Mouse (Mus musculus) gastrocnemius, adult 8-10 months (tissue): Measurements from ENCODE around the gene Hist1h1d. TPM values are rescaled to one million over a fixed set of nuclear protein-coding genes. Genes with fewer than 3 reads are reported as not detected.
A peak's percentile ranks its signal among the peaks of the same experiment; 100 is the strongest.

Experiments used
- DNase-seq, 2 experiments: peaks; one replicate each; pipeline ENCODE4 v3.0.0; 2022; ENCODE audit warnings: low spot score in 2 of 2
- total RNA-seq, 4 experiments: library from RNA; stranded (reverse); gene quantifications; 2 replicates each; pipeline ENCODE4 v1.2.4; 2022

The Hist1h1d gene
- total RNA-seq: 1 to 10 TPM in 3 of 4 experiments, under 1 TPM in 1; 0.87 to 1.3 (median 1.3) TPM

DNA sequence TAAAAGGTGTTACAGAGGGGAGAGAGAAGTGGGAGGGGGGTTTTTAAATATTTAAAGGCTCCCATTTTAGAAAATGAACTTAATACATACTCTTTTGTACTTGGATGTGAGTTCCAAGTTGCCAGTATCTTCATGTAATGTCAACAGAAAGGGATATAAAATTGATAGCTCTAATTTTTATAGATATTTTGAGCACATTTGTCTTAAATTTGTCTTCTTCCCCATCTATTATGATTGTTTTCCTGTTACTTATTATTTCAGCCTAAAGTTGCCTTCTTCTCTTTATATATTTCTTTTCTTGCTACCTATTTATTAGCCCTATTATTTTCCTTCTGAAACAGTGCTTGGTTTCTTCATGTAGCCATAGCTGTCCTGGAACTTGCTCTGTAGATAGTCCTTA lies at the start of gene Hist1h1d:
Gene Hist1h1d, plus strand, starts transcription at position 301 of the 400 bp plus-strand sequence.
- DNase-seq: no peak

DNA sequence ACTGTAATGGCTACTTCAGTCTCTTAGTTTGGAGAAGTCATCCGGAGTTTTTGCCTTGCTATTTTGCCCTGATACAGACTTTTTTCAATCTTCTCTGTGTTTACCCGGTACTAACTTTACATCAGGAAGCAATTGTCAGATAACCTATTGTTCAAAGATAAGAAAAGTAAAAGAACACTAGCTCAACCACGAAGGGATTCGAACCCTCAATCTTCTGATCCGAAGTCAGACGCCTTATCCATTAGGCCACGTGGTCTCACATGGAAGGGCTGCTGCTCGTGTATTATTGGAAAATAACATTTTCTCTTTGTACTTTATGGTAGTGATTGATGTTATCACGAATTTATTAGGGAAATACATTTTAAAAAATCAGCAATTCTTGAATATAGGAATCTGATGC lies 49.3 kb upstream of the Hist1h1d start:
- DNase-seq: no peak

DNA sequence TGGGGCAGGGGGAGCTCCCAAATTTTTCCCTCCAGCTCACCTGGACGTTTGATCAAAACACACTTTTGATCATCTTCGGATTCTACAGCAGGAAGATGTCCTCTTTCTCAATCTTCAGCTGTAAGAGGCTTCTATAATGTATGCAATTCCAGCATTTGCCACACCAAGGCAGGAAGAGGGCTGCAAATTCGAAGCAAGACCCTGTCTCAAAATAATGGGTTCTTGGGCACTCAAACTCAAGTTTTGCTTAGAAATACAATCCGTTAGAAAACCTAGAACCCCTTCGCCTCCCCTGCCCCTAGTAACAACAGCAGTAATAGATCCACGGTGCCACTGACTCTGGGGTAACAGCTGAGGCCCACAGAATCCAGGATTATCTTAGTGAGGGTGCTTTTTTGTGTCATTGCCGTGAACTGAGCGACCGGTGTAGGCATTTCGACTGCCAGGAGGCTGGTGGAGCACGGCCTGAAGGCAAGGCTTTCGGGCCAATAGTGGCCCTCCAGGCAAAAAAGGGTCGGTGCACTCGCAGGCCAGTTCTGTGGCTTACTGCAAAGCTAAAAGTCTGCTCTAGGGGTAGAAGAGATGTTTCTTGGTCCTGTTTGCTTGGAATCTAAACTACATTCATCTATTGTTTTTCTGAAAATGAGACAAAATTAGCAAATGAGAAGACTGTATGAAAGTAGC lies 47.3 kb upstream of the Hist1h1d start:
- DNase-seq: no peak

DNA sequence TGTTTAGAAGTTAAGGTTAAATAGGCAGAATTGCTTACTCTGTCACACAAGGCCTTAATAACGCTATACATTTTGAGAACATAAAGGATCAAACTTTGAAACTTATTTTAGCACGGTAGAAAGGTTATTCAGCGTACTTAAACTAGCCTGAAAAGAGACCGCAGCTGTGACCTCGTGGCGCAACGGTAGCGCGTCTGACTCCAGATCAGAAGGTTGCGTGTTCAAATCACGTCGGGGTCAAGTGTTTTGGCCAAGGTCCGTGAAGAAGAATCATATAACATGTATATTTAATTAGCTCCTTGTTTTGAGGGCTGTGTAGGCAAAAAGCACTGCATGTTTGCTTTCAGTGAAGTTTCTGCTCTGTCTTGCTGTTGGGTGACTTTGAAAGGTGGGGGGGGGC lies 46.7 kb upstream of the Hist1h1d start:
- DNase-seq: no peak

DNA sequence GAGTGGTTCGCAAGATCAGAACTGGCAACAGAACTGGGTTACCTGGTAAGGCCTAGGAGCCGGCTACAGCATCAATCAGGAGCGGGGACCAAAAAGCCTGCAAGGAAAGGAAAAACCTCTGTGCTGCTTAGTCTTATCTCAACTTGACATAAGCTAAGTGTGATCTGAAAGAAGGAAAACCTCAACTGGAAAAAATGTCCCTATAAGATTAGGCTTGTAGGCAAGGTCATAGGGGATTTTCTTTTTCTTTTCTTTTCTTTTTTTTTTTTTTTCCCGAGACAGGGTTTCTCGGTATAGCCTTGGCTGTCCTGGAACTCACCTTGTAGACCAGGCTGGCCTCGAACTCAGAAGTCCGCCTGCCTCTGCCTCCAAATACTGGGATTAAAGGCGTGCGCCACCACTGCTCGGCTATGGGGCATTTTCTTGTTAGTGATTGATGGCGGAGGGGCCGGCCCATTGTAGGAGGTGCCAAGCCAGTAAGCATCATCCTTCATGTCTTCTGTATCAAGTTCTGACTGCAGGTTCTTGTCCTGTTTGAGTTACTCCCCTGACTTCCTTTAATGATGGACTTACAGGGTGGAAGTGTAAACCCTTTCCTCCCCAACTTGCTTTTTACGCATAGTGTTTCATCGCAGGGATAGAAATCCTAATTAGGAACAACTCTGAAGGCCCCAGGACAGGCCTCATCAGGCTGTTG lies 46.1 kb upstream of the Hist1h1d start:
- DNase-seq: no peak

DNA sequence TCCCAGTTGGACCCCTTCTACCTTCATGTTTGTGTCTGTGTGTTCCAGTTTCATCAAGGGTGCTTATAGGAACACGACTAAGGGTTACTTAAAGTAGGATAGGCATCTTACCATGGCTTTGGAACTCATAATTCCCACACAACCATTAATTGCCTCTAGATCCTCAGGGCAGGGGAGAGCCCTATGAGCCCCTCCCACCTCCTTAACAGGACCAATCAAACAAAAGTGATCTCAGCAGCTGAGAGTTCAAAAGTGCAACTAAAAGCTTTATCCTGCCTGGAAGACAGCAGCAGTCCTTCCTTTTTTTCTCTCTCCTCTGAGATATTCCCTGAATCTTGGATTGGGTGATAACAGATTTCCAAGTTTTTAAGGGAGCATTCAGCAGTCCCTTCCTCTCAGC lies 42.9 kb upstream of the Hist1h1d start:
- DNase-seq: no peak

DNA sequence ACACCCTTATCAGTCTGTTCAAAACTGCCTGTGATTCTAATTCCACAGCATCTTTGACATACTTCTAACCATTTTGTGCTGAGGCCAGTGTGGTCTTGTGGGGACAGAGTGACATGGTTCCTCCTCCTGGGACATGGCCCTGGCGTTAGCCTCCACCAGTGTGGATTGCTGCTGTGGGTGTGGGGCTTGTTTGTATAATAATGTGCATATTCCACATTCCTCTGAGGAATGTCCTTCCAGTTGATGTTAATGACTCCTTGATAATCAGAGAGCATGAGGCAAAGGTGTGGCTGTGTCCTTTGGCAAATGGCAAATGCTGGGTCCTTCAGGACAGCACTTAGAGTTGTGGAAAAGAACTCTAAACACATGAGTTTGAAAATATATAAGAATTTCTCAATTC lies 39.5 kb upstream of the Hist1h1d start:
- no peak for DNase-seq

DNA sequence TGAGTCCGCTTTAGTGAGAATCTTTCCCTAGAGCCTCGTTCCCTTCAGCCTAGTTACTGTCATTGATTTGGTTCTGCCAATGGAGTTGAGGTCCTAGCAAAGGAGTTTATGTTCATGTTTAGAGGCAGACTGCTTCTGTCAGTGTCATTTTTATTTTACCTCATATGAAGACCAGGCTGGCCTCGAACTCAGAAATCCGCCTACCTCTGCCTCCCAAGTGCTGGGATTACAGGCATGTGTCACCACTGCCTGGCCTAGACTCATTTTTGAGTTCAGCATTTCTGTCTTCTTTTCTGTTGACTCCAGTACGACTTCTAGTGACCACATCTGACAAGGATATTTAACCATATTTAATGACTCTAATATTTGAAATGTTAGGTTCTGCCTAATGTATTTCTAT lies 37.8 kb upstream of the Hist1h1d start:
- no peak for DNase-seq

DNA sequence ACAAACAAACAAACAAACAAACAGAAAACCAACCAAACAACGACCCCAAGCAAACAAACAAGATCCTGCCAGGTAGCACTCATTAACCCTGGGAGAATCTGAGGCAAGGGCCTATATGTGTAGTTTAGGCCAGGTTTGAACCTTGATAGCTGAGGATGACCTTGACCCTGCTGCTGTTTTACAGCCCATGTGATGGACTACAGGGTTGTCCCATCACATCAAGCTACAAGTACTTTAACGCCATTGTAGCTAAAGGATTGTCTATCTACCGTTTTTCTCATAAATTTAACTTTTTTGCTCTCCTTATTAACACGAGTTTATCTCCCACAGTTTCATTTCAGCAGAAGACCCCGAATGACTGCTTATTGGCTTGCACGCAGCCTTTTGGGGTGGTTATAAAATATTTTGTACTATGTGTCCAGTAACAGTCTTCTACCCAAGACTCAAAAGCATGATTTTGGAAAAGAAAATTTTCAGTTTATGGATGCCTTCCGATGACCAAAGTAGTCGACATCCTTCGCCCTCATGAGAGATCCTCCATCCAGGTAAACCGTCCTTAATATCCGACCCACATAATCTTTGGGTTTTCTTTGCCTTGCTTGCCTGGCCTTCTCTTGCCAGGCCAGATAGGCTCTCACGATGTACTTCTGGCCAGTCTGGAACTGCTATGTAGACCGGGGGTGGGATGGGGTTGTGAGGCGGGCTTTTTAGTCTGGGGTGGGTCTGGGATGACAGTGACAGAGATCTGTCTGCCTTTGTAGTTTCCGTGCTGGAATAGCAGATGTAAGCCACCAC lies 37.0 kb upstream of the Hist1h1d start:
- no peak for DNase-seq

DNA sequence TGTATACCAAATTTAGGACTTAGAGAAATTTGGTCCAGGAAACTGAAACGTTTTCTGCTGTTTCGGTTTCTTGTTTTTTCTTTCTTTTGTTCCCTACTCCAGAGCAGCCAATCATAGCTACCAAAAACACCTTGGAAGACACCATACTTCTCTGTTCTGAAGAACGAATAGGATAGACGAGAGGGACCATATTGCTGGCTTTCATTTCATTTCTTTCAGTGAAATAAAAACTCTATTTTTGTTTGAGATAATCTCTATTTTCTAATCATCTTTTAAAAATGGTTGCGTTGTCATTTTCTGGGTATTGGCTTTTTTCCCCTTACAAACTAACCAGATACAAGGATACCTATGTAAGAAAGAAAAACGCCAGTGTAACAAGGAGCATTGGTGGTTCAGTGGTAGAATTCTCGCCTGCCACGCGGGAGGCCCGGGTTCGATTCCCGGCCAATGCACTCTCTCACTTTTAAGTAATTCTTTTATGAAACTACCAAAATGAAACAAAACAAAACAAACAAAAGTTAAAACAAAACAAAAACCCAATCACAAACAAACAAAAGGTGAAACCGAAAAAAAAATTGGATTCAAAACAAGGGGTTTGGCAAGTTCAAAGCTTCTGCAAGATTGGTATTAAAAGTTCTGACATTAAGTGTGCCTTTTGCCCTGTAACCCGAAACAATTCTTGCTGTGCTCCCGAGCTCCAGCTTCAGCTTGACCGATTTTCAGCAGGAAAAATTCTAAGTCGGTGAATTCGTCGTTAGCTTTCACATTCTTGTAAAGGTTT lies 36.0 kb upstream of the Hist1h1d start:
- DNase-seq: peak; percentile 48 to 60

DNA sequence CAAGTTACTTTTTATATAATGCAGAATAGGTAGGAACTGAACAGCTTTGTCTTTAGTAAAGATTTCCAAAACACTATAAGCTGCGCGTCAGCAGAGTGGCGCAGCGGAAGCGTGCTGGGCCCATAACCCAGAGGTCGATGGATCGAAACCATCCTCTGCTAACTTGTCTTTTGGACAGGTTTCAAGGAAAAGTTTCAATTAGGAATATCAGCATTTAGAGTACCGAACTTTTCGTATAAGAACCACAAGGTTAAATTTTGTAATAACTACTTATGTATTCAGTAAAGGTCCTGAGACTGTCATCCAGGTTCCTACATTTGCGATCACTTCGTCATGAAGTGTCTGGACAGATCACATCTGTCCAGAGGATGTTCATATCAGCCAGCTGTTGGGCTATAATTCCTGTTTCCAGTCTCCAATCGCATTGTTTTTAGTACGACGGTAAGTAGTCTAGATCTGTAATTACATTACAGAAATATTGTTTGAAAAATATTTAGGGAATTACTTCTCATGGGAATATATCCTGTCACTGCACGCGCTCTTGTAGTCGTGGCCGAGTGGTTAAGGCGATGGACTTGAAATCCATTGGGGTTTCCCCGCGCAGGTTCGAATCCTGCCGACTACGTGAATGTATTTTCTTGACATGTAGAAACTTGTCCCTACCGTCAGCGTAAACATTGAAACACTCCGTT lies 35.3 kb upstream of the Hist1h1d start:
- peak; percentile 75 to 85 for DNase-seq

DNA sequence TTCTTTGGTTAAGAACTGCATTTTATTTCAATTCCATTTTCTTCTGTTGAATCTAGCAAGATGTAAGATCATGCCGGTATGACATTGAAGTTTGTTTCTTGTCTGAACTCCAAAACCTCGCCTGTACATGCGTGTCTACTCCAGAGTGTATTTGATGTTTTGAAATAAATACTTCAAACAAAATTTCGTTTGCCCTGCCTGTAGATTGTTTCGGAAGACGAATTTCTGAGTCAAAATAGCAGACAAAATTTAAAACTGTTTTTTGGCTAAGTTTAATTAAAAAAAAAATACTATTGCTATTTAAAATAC lies 34.8 kb upstream of the Hist1h1d start:
- no peak for DNase-seq

DNA sequence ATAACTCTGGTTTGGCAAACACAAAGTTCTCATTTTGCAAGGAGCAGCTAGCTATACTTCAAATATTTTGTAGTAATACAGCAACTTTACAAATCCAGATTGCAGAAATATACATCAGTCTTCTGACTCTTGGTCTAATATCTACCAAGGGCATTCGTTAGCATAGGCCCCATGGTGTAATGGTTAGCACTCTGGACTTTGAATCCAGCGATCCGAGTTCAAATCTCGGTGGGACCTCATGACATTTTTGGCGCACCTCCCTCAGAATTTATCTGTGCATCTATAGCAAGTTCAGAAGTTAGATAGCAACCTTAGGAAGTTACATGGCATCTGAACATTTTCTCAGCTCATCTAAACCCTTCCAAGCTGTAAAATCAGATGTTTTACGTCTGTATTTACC lies 34.2 kb upstream of the Hist1h1d start:
- peak; percentile 43 to 63 for DNase-seq

DNA sequence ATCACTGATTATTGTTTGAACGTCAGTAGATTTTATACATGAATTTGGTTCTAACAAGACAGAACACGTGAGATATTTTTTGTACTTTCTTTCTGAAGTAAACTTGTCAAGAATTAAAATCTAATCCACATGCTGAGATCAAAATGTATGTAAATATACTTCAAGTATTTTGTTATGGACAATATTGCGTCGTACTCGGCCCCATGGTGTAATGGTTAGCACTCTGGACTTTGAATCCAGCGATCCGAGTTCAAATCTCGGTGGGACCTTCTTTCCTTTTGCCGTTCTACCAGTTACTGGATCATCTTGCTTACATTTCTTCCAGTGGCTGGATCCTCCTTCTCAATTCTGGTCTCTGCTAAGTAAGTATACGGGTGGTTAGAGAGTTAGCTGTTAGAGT lies 33.6 kb upstream of the Hist1h1d start:
- DNase-seq: peak; percentile 45 to 61

DNA sequence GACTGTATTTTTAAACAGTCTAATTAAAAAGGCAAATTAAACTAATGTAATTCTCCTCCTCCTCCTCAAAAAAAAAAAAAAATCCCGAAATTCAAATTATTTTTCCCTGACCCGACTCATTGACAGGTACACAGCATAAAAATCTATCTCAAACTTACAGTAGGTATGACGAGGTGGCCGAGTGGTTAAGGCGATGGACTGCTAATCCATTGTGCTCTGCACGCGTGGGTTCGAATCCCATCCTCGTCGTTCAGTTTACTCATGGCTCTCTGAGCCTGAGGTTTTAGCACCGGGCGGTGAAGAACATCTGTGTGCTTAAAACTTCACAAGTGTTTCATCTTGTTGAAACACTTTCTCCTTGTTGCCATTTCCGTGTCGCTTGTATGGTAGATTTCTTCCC lies 31.4 kb upstream of the Hist1h1d start:
- peak; percentile 49 to 56 for DNase-seq

DNA sequence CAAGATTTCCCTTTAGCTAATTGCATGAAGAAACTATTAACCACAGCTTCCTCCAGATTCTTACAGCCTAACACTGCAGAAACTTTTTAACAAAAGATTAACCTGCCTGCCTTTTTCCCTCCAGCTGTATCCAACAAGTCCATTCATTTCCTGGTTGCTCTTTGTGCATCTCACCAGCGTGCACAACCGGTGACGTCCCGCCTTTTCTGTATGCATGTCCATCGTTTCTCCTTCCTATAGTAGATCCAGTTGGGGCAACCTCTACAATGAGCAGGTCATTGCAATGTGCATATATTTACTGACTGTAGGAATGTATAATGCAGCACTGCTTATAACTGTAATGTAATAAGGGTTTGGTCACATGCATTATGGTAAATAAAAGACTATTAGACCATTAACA lies 29.1 kb upstream of the Hist1h1d start:
- no peak for DNase-seq

DNA sequence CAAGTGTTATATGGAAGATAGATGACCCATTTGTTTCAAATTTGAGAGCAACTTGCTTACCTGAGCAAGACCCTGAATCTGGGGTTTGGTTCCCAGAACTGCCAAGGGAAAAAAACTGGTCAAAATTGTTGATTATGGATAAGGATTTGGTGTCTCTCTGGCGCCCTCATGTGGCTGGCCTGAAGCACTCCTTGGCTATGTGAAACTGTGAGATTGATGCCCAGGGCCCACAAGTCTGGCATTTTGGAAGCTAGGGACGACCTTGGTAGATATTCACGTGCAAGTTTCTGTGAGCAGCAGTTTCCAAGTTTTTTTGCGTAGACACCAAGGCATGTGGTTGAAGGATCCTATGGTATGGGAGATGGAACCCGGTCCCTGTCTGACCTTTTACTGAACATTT lies 28.4 kb upstream of the Hist1h1d start:
- DNase-seq: peak; percentile 11 to 13

DNA sequence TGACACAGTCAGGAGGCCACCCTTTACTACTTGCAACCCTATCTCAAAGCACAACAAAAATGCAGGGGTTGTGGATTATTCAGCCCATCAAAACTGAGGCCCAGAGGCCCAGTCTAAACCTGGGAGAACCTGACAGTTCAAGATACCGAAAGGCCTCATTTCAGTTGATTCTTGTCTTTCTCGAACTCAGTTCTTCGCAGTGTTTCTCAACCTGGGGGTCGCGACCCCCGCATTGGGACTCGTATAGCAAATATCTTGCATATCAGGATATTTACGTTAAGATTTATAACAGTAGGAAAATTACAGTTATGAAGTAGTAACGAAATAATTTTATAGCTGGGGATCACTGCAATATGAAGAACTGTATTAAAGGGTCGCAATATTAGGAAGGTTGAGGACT lies 27.2 kb upstream of the Hist1h1d start:
- no peak for DNase-seq

DNA sequence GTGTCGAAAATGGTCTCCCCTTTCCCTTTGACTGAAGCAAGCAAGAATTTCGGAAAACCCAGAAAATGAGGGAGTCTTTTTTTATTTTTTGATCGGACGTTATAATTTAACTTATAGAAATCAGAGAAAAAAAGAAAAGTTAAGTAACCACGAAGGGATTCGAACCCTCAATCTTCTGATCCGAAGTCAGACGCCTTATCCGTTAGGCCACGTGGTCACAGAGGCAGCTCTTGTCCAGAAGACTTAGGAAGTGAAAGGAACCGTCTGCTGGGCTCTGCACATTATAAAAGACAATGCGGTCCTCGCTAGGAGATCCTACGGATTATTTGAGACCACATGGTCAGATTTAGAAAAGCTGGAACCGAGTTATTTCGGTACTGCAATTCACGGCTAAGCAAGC lies 26.8 kb upstream of the Hist1h1d start:
- peak; percentile 74 to 80 for DNase-seq

DNA sequence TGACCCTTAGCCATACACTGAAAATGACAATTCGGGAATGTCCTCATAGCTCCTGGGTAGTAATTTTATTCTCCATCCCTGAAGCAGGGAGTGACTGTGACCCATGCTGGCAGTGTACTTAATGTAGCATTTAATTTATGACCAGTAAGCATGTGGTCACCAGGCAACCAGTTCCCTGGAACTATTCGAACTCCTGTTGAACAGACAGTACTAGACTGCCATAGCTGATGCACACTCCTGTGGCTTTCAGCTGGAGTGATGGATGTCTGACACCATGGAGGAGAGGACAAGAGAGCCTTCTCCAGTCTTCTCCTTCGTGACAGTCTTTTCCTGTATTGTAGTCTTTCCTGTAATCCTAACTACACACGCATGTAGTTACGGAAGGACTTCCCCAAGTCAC lies 24.1 kb upstream of the Hist1h1d start:
- no peak for DNase-seq

DNA sequence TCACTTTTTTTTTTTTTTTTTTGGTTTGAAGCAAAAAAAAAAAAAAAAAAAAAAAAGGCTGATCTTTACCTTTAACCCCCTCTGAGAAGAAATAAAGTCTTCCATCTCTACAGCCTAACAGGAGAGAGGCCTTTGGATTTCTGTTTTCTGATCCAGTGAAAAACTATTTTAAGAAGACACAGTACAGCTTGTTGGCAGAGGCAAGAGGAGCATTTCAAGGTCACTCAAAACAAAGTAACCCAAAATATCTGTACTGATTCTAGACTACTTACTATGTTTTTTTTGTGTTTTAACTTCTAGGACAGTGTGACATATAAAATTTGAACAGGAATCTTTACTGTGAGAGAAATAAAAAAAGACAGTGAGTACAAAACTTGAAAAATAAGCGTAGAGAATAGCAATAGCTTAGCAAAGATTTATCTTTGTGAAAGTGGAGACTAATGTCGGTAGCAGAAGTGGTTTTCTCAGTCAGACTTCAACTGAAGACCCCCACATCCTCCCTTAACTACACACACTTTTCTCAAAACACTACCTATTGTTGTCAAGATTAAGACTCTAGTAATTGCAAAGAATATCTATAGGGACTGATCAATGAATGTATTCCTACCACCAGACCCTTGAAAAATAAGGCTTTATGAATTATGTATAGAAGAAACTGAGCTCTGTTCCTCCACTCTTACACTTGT lies 23.4 kb upstream of the Hist1h1d start:
- DNase-seq: no peak
